Mouse (Mus musculus) thymus, postnatal 25 days (tissue): ENCODE data around the gene Sh3bp4.

Experiments
- DNase-seq: peaks from one replicate; pipeline ENCODE4 v3.0.0; 2022

The Sh3bp4 gene

DNA sequence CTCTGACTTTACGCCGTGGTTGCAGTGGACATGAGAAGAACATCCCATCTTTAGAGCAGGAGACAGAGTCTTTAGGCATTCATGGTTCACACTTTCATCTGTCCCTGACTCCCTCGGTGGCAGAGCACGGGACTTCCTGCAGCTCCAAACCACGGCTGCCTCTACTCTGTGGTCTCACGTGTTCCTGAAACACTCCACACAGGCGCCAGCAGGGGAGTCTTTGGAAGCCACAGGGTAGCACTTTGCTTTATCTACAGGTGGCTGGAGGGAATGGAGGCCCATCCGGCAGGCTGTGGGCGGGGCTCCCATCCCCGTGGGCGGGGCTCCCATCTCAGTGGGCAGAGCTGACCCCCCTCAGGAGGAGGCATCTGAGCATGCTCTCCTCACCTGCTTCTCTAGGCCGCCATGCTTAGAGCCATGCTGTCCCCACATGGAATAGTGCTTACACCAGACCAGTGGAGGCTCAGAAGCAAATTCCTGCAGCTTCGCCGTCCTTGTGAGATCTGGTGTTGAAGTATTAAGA lies 60.9 kb downstream of the Sh3bp4 start:
- DNase-seq: no peak

DNA sequence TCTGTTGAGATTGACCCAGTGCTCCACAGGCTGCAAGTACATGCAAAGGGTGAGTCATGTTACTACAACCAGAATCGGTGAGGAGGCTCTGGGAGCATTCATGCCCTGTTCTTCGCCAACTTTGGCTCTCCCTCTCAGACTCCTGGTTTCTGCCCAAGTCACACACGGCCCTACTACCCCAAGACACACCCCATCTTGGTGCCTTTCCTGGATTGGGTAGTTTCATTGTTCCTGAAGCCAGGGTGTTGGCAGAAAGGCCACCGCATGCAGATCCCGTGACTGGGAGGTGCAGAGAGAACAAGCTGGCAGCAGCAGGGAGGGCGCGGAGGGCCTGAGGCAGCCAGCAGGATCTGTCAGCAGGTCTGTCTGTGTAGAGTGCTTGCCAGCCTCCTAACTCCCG lies 61.5 kb downstream of the Sh3bp4 start:
- no peak for DNase-seq

DNA sequence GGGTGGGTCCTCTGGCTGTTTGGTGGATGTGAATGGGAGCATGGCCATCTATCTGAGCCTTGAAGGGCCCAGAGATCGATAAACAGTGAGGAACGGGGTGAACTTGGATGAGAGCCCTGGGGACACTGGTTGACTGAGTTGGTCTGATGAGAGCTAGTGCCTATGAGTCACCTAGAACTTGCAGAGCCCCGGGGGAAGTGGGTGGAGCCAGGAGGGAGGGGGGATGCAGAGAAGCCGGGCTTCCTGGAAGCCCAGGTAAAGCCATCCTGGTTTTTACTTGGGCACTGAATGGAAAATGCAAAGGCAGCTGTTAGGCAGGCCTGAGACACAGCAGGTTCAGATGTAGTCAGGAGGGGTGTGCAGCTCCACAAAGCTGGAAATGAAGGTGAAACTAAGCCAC lies 63.1 kb downstream of the Sh3bp4 start:
- no peak for DNase-seq

DNA sequence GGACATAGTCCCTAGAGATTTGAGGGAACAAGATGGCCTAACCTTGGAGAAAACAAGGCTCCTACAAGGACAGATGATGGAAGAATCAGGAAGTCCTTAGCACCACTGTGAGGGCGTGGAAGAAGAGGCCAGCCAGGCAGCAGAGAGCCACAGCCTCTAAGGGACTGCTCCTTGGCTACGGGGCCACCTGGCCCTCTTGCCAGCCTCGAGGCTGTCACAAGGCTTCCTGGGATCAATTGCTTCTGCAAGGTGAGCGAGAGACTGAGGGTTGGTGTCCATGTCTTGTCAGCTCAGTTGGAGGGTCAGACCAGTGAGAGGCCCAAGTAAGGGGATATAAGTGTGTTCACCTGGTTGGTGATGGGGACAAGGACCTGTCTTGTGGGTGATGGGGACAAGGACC lies 63.5 kb downstream of the Sh3bp4 start:
- no peak for DNase-seq

DNA sequence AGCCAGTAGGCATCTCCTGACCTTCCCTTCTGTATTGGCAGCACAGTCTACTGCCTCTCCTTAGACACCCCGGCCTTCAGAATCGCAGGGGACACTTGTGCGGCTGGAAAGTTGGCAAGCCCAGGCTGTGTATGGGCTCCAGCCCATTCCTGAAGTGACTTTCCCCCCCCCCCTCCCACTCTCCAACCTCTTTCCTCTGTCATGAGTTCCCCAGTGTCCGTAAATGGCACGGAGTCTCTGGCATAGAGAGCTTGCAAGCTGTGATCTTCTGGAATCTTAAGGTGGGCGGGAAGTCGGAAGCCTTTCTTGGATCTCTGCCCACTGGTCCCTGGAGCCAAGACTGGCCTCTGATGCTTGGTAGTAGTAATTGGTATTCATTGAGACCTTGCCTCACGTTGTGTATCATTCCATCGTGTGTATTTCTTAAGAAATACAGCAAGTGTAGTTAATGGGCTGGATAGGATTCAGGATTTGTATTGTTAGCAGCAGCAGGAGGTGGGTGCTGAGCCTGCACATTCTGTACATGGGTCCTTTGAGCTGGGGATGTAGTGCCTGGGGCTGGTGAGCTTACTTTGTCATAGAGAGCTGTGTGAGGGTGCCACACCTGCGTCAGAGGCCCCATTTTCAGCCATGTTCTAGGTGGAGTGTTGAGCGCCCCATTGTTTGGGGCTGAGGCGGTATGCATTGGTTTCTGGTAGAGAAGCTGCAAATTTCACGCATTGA lies 66.0 kb downstream of the Sh3bp4 start:
- DNase-seq: no peak

GRCm38 (mm10) chr1:89137086-89137816 lies 67.0 kb downstream of the Sh3bp4 start:
- DNase-seq: no peak

DNA sequence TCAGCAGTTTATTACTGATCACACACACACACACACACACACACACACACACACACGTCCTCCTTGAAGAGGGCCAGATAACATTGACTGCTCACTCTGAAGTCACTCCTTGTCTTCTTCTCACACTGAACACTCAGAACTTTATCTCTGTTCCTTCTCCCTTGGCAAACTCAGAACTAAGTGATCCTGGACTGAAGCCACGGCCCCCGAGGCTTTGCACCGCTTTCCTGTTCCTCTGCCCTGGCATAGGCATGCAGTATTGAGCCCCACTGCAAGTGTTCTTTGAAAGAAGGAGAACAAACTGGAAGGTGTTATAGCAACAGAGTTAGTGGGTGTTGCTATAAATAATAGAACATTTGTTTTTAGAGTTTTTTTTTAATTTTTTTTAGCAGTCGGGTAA lies 68.1 kb downstream of the Sh3bp4 start:
- no peak for DNase-seq

DNA sequence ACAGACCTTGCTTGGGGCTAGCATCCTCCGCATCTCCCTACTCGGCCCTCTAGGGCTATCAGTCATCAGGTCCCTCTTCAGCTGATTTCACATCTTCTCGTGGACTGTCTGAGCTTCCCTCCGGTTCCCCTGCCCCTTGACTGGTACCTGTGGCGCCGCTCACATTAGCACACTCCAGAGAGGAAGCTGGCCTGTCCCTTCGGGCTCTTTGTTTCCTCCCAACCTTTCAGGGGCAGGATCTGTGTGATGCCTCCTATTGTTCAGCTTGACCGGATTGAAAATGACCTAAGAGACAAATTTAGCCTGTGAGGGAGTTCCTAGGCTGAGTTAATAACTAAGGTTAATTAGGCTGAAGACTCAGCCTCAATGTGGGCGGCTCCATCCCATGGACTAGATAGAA lies 69.9 kb downstream of the Sh3bp4 start:
- no peak for DNase-seq

- no peak for DNase-seq
Measured at GRCm38 (mm10) chr1:89151071-89151470, 80.9 kb downstream of the Sh3bp4 start.

GRCm38 (mm10) chr1:89152576-89152975 lies 82.4 kb downstream of the Sh3bp4 start:
- DNase-seq: no peak

- DNase-seq: no peak
Measured at GRCm38 (mm10) chr1:89153203-89153602, 83.0 kb downstream of the Sh3bp4 start.

DNA sequence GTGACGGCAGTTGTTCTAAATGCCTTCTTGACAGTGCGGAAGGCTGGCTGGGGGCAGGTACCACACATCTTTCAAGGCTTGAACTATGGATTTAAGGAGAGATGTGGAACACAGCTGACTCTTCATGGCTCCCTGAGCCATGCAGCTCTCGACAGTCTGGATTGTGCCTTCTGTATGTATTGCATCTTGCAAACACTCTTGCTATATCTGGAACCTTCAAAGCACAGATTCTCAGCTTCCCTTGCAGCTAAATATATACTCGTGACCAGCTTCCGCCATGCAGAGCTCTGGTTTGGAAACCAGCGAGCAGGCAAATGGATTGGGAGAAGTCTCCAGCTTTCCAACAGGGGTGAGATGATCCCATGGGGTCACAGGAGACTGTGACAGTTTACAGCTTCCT lies 93.3 kb downstream of the Sh3bp4 start:
- DNase-seq: no peak

GRCm38 (mm10) chr1:89164281-89164680 lies 94.1 kb downstream of the Sh3bp4 start:
- no peak for DNase-seq

- DNase-seq: no peak
Measured at GRCm38 (mm10) chr1:89164685-89165084, 94.5 kb downstream of the Sh3bp4 start.

GRCm38 (mm10) chr1:89166814-89167249 lies 96.6 kb downstream of the Sh3bp4 start:
- DNase-seq: no peak

DNA sequence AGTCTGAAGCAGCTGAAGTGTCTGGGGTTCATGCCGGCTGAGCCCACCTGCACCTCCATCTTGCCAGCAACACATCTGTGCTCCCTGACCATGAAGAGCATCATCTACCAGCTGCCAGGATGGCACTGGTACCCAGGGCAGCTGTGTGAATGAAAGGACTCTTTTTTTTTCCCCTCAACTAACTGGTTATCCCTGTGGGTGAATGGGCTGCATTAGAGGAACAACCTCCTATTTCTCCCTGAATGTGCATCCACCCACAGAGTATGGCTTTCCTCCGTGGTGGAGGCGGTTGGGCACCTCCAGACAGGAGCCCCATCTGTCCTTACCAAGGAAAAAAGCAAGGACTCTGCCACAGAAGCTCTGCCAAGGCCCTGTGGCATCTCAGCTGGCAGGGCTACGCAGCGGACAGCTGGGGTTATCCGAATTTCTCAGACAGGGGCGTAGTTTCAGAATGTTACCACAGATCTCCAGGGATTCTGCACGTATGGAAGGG lies 101.1 kb downstream of the Sh3bp4 start:
- DNase-seq: no peak

DNA sequence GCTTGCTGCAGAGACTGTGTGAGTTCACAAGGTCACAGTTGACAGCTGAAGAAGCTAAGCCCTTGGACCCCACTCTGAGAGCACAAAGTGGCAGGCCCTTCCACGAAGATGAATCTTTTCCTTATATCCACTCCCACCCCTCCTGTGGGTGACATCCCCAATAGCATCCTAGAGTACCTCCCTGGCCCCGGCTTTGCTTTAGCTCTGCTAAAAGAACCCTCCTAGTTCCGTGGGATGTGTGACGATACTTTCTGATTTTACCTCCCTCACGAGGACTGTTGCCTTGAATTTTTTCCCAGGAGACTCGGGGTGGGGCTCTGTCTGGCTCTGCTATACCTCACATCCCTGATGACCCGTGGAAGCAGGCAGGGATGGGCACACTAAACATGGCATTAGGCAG lies 104.4 kb downstream of the Sh3bp4 start:
- DNase-seq: no peak

- DNase-seq: peak; percentile 16
Measured at GRCm38 (mm10) chr1:89175355-89175754, 105.1 kb downstream of the Sh3bp4 start.

DNA sequence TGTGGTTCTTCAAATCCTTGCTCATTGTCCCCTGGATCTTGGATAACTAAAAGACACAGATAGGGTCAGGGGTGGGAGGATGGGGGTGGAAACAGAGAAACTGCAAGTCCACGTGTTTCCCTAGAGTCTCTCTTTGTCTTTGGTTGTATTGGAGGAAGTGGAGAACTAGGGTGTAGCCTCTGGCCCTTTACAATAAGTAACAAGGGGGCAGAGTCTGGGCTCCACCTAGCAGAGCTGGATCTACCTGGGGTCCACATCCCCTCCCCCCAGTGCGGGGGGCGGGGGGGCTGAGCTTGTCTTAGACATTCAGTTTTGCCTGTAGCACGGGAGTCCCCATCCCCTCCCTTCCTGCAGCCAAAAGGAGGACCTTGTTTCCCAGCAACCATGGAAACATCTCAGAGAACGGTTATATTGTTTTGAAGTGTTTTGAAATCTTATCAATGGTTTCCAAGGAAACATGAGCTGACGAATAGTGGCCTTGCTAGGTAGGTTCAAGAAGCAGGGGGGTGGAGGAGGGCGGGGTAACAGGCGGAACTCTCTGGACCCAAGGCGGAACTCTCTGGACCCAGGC lies 113.1 kb downstream of the Sh3bp4 start:
- DNase-seq: no peak

DNA sequence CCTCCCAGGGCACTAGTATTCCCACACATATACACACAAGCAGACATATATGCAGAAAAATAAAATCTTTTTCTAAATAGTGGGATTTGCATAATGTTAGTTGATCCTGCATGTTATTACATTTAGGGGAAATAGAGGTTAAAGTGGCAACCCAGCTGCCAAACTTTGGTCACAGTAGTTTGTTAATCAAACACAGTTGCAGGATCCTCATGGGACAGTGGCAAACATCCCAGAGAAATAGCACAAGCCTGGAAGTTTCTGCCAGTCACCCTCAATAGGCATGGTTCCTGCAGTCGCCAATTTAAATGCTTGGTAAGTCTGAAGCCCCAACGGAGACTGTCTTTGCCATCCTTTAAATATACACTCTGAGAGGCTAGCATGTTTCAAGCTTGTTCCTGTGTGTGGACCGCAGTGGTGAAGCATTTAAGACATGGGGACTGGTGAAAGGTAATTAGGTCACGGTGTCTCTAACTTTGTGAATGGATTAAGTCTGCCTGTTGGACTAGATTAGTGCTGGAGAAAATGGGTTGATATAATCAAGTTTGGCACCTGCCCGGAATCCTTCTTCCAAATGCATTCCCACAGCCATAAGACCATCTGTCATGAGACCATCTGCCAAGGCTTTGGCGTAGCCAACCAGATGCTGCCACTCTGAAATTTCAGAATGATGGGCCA lies 114.0 kb downstream of the Sh3bp4 start:
- DNase-seq: no peak

- DNase-seq: no peak
Measured at GRCm38 (mm10) chr1:89184839-89185238, 114.6 kb downstream of the Sh3bp4 start.

GRCm38 (mm10) chr1:89187441-89187840 lies 117.2 kb downstream of the Sh3bp4 start:
- no peak for DNase-seq

DNA sequence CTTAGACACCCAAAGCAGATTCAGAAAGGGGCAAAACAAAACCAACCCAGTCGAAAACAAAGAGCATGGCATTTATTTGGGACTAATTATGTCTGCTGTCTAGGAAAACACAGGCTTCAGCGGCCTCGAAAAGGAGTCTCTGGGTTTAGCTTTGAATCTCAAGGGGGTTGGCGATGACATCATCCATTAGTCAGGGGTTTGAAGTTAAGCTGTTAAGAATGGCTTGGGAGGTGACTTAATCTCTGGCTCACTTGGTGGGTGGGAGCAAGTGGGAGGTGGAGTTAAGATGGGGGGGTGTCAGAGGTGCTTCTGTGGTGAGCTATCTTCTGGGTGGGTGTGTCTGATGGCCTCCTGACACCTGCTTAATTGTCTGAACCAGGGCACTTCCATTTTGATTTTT lies 117.9 kb downstream of the Sh3bp4 start:
- DNase-seq: no peak
